Mouse (Mus musculus) large intestine, adult 2 months (tissue): Measurements from ENCODE around the gene Tmem175. TPM values are rescaled to one million over a fixed set of nuclear protein-coding genes. Genes with fewer than 3 reads are reported as not detected.
A peak's percentile ranks its signal among the peaks of the same experiment; 100 is the strongest.

Experiments
- DNase-seq: peaks from one replicate; pipeline ENCODE4 v3.0.0-alpha.2; 2012; ENCODE audit warnings: low read depth, low spot score
- WGBS: fragments of 180-500 bp; shearing (Covaris S2); methylation state at CpG from one replicate; pipeline ENCODE4 v1.1.7; 2018; 5-methylcytosine and 5-hydroxymethylcytosine counted together
- polyA plus RNA-seq: library from polyadenylated mRNA; depleted of rRNA; stranded (reverse); fragments of >200 nt; gene quantifications from 2 replicates; pipeline ENCODE4 v1.2.3, GENCODE M21; 2012

Gene Tmem175
- polyA plus RNA-seq, 1 experiment: 26.3 TPM

- WGBS: 63% methylated on average over 2 of the region's 2 CpGs
- no peak for DNase-seq
These were observed 45.1 kb downstream of the Tmem175 start for GRCm38 (mm10) chr5:108674624-108675023.

DNA sequence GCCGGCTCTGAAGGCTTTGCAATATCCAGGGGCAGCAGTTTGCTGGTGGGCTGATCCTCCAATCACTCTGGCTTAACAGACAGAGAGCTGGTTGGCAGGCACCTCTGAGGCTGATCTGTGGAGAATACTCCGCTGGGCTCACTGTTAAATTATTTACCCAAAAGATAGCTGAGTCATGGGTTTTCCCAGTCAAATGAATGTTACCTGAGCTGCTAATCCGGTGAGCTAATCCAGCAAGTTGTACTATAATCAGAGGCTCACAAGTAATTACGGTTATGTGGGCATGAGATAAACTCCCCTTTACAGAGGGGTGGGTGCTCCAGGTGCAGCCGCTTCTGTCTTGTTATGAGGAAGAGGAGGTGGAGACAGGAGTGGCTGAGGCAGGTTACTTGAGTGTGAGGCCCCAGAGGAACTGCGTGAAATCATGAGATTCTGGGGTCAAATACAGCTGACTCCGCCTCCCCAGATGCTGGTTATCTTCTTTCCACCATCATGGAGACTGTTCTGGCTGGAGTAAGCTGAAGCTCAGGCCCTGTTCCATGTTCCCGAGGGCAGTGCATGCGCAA lies 45.8 kb downstream of the Tmem175 start, which contains the start of gene Slc26a1:
Slc26a1 (minus strand) TSS at position 319 of the 566 bp plus-strand sequence.
- WGBS: 41% methylated on average over 9 of the region's 9 CpGs
- no peak for DNase-seq

DNA sequence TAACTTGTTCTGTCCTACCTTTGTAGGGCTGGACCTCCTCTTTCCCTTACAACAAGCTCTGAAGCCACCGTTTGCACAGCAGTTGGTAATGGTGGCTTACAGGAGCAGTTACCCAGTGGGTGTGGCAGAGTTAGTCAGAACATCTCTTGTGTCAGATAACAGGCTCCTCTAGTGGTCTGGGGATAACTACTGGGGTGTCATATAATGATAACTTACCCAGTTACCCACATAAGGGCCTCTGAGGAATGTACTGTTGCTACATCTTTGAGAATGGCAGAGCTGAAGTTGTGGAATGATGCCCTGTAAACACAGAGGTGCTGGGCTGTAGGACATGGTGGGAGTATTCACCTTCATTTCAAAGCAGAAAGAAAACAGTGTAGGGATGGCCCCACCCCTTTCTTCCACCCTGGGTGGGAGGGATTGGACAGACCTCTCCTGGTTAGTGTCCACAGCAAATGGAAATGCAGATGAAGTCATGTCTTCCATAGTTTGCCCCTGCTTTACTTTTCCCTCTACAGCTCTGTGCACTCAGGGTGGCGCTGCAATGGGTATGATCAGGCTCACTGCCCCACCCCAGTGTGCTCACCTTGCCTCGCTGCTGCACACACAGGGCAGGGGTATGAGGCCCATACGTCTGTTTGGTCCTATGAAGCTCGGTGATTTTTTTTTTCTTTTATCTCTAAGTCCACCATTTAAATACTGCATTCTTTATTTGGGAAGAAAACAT lies 47.4 kb downstream of the Tmem175 start:
- no peak for DNase-seq
- WGBS: 34% methylated on average over 5 of the region's 5 CpGs

DNA sequence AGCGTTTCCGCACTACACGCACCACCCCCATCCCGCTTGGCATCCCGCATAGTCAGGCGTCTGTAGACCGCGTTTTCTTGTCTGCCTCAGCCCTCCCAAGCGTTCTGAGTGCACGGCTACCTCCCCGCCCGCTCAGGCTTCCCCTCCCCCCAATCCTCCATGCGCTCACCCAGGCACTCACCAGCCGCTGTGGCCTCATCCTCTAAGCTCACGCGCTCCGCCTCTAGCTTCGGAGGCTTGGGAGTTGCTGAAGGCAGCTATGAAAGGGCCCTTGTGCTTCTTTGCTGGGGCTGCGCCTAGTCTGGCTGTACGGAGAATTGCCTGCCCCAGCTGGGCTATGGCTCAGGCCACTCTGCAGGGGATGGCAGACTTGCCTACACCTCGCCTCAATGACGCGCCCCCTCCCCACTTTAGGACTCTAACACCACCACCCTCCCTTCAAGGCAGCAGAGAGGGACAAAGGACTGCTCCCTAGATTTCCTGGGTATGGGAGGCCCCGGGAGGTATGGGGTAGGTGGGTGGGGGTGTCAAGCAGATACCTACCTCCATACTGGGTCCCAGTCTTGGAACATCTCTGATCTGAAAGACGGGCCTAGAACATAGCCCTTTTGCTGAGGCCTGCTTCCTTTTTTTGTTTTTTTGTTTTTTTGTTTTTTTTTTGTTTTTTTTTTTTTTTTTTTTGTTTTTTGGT lies 48.2 kb downstream of the Tmem175 start:
- DNase-seq: no peak

GRCm38 (mm10) chr5:108678296-108678854 lies 48.8 kb downstream of the Tmem175 start:
- 87% methylated on average over 6 of the region's 6 CpGs for WGBS
- no peak for DNase-seq

More for the DNA sequence above, 48.2 kb downstream of the Tmem175 start:
- 34% methylated on average over 25 of the region's 25 CpGs for WGBS

GRCm38 (mm10) chr5:108679909-108680308 lies 50.3 kb downstream of the Tmem175 start:
- DNase-seq: no peak
- 59% methylated on average over 3 of the region's 3 CpGs for WGBS

- 94% methylated on average over 6 of the region's 6 CpGs for WGBS
- no peak for DNase-seq
These were observed 51.3 kb downstream of the Tmem175 start for GRCm38 (mm10) chr5:108680871-108681270.

GRCm38 (mm10) chr5:108689091-108689490 lies 59.5 kb downstream of the Tmem175 start:
- 84% methylated on average over 5 of the region's 5 CpGs for WGBS
- no peak for DNase-seq

GRCm38 (mm10) chr5:108691152-108691551 lies 61.6 kb downstream of the Tmem175 start:
- DNase-seq: no peak
- 68% methylated on average over 4 of the region's 4 CpGs for WGBS

DNA sequence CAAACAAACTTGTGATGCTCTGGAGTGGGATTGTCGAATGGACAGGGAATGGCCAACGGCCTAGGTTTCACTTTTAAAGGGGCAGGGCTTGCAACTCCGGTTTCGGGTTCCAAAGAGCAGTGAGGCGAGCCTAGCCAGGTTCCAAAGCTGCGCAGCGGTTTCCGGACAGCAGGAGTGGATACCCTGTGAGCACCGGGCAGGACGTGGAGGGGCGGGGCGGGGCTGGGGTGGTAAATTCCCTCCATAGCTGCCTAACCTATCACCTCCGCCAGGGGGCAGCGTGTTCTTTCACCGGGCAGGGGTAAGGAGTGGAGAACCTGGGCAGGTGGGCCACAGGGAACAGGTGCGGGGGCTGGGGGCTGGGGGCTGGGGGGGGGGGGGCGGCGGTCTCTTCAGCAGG lies 62.7 kb downstream of the Tmem175 start, which contains the start of gene Fgfrl1:
Fgfrl1 (plus strand) TSS at position 112 of the 400 bp plus-strand sequence.
- WGBS: 2% methylated on average over 16 of the region's 18 CpGs
- DNase-seq: peak; percentile 62

DNA sequence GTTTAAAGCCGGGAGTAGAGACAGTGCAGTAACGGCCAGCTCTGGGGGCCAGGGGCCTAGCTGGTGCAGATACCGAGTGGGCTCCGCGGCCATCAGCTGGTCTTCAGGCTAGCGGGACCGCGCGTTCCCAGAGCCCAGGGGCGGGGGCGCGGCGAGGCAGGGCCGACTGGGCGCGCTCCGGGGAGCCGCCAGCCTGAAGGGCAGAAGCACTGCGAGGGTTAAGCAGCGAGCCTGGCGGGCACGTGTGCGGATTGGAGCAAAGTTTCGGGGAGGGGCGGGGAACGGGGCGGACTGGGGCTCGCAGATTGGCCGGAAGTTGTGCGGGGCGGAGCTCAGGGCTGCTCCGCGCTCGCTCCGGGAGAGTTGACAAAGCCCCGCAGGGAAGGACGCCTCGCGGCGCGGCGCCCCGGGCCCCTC lies 64.3 kb downstream of the Tmem175 start:
- under 1% methylated on average over 41 of the region's 43 CpGs for WGBS
- peak; percentile 73 for DNase-seq

DNA sequence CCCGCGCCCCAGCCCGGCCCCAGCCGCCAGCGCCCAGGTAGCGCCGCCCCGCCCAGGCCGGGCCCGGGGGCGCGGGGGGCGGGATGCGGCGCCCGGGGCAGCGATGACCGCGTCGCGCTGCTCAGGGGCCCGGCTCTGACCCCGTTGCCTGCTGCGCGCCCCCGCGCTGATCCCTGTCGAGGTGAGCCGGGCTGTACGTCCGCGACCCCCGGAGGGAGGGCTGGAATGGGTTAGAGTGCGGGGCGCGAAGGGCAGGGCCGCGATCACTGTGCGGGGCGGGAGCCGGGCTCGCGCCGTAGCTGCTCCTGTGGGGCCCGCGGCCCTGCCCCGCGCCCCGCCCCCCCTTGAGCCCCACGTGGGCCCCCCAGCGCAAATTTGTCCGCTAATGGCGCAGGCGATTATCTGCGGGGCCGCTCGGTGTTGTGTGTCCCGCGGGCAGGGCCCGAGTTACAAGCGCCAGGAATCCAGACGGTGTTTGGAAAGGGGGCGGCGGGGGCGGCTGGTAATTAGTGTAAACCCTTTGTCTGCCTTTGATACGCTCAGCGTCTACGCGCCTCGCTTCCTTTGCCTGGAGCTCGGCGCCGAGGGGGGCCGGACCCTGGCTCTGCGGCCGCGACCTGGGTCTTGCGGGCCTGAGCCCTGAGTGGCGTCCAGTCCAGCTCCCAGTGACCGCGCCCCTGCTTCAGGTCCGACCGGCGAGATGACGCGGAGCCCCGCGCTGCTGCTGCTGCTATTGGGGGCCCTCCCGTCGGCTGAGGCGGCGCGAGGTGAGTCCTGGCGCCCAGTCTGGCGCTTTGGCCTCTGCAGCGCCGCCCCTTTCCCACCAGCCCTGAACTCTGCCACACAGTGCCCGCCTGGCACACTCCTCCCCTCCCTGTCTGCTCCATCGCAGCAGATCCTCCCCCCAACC lies 65.0 kb downstream of the Tmem175 start:
- no peak for DNase-seq
- WGBS: 1% methylated on average over 94 of the region's 99 CpGs

DNA sequence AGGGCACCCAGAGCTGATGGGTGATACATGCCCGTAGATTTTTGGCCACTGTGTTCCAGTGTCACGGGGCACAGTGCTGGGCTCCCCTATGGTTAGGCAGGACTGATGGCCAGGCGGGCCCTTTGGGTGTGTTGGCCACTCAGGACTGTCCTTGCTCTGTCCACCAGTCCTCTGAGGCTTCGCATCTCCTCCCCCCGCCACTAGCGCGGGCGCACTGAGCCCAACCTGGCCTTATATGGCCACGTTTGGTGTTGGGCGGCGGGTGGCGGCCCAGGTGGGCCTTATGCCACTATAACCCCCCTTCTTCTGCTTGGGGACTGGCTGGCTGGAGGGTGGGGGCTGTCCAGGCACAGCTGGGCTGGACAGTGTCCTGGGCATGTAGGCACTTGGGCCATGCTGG lies 66.3 kb downstream of the Tmem175 start:
- 88% methylated on average over 12 of the region's 12 CpGs for WGBS
- no peak for DNase-seq

DNA sequence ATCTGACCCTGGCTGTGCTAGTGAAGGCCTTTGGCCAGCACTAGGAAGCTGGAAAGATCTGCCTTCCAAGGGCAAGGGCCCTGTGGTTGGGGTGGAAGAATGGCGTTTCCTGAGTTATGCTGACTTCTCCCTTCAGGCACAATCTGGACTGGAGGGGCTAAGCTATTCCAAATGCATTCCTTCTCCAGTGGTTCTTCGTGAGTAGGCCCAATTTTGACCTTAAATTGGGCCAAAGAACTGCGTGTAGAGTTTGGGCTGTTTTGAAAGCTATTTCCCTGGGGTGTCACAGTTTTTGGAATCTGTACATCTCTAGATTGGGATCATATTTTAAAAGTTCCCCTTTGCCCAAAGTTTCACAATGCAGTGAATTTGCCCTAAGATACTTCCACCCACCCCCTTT lies 67.0 kb downstream of the Tmem175 start:
- no peak for DNase-seq

GRCm38 (mm10) chr5:108697341-108697753 lies 67.8 kb downstream of the Tmem175 start:
- DNase-seq: no peak
- WGBS: 66% methylated on average over 4 of the region's 4 CpGs

More for the DNA sequence above, 67.0 kb downstream of the Tmem175 start:
- 76% methylated on average over 3 of the region's 3 CpGs for WGBS
